Mouse (Mus musculus) midbrain, embryonic 14.5 days (tissue): ENCODE measurements at regions not wholly inside any gene's neighbourhood (a gene's known extent, or its start where the extent isn't known, plus 50 kb on each side); places are given as distances from the start of the nearest gene placed in this dataset.

Source experiments
- ATAC-seq: fragments of 200-750 bp; cut with Nextera tagmentation; 2 replicates; pipeline ENCODE4 v1.8.0; 2017; ENCODE audit warnings: moderate number of reproducible peaks, moderate library complexity; ENCODE audit not compliant: low FRiP score, low TSS enrichment
- DNase-seq: peaks from one replicate; pipeline ENCODE4 v3.0.0-alpha.2; 2015
- H3K27ac ChIP-seq: fragments of 300-500 bp; sonication (generic); replicated peaks from 2 replicates; pipeline ENCODE4 v1.5.1; 2014; ENCODE audit warnings: mild to moderate bottlenecking, low read depth, low read length, moderate library complexity
- H3K27me3 ChIP-seq: fragments of 300-500 bp; sonication (generic); 2 replicates; pipeline ENCODE4 v1.6.1; 2014; ENCODE audit warnings: low read length, control low read depth, mixed read lengths; ENCODE audit not compliant: control insufficient read depth, insufficient read depth
- H3K36me3 ChIP-seq: fragments of 300-500 bp; sonication (generic); 2 replicates; pipeline ENCODE4 v1.6.1; 2014; ENCODE audit warnings: low read length, control low read depth; ENCODE audit not compliant: control insufficient read depth, insufficient read depth
- H3K4me1 ChIP-seq: fragments of 300-500 bp; sonication (generic); 2 replicates; pipeline ENCODE4 v1.6.1; 2014; ENCODE audit warnings: mild to moderate bottlenecking, antibody characterized with exemption, low read length, control low read depth; ENCODE audit not compliant: control insufficient read depth, insufficient read depth
- H3K4me2 ChIP-seq: fragments of 300-500 bp; sonication (generic); 2 replicates; pipeline ENCODE4 v1.6.1; 2014; ENCODE audit warnings: mild to moderate bottlenecking, low read length, moderate library complexity
- H3K4me3 ChIP-seq: fragments of 300-500 bp; sonication (generic); replicated peaks from 2 replicates; pipeline ENCODE4 v1.5.1; 2014; ENCODE audit warnings: low read depth, low read length
- H3K9ac ChIP-seq: fragments of 300-500 bp; sonication (generic); replicated peaks from 2 replicates; pipeline ENCODE4 v1.6.1; 2014; ENCODE audit warnings: mild to moderate bottlenecking, low read length, moderate library complexity
- H3K9me3 ChIP-seq: fragments of 300-500 bp; sonication (generic); 2 replicates; pipeline ENCODE4 v1.6.1; 2016; ENCODE audit warnings: low read length, control low read depth, mixed read lengths; ENCODE audit not compliant: control insufficient read depth
- WGBS: fragments of 180-500 bp; shearing (Covaris S2); extraction: QIAGEN DNeasy Blood & Tissue Kit; methylation state at CpG from one replicate; pipeline ENCODE4 v1.1.7; 2014; 5-methylcytosine and 5-hydroxymethylcytosine counted together

GRCm38 (mm10) chrX:49947678-49948077 lies 56.4 kb upstream of the Olfr1322 start:
- H3K9me3 ChIP-seq: no peaks in the 10 kb centered on the region
- no peak overlapping the region for H3K9ac ChIP-seq
- H3K4me3 ChIP-seq: no peak overlapping the region
- H3K27me3 ChIP-seq: no peaks in the 10 kb centered on the region
- peak; percentile 40 for DNase-seq
- 43% methylated on average over 1 of the region's 1 CpGs for WGBS
- ATAC-seq: no peak
- H3K4me2 ChIP-seq: no peak overlapping the region
- H3K4me1 ChIP-seq: no peaks in the 10 kb centered on the region
- no peaks in the 10 kb centered on the region for H3K36me3 ChIP-seq
- H3K27ac ChIP-seq: no peak overlapping the region
